Mouse (Mus musculus): Measurements from ENCODE around the gene Ripk3. TPM values are rescaled to one million over a fixed set of nuclear protein-coding genes. Genes with fewer than 3 reads are reported as not detected.

Ripk3 gene
- polyA plus RNA-seq, 1 experiment: 42.1 TPM

DNA sequence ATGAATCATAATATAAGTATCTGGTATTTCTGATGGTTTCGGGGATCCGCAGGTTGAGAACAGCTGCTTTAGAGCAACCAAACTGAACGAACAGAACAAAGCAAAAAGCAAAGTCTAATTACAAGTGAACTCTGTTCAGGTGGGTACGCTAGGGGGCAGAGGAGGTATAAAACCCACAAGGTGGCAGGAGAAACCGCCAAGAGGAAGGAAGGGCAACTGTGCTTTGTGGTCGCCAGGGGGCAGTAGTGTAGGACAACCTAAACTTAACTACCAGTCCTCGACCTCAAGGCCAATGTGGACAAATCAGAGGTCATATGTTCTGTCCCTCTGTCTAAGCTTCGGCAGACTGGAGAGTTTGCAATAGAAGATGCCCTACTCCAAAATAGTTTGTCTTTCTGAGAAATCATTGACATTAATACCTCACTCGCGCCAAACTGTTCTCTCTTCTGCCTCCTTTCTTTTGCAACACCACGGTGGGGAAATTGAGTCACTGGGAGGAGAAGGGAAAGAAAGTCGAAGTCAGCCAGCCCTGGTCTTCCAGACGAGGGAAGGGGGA, 33.8 kb upstream of the Ripk3 start:
- WGBS: 2% methylated on average over 13 of the region's 13 CpGs
- Histone ChIP-seq H3K4me1 (ENCODE audit: control insufficient read depth, insufficient read depth, insufficient read length, low read length) (peaks cover 5% of the 10 kb centered on the region), H3K4me3 (ENCODE audit: low read depth, low read length) (peak overlapping the region; percentile 63)

DNA sequence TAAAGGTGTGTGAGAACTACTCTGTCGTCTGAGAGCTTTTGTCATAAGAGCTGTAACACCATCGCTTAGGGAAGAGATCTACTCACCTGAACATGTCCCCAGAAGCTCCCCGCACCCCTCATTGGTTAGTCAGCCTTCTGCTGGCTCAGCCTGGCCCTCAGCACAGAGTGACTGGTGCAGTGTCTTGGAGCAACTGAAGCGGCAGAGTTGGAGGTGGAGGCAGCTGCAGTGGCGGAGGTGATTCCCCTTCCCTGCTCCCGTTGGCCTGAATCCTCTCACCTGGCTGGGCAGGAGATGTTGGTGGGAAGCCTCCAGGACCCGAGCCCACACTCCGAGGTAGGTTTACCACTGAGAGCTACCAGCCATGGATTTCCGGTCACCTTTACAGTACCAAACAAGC, 31.9 kb upstream of the Ripk3 start:
- Histone ChIP-seq H3K4me1 (ENCODE audit: control insufficient read depth, insufficient read depth, insufficient read length, low read length) (peaks cover 6% of the 10 kb centered on the region), H3K36me3 (ENCODE audit: control insufficient read depth, insufficient read depth, low read length) (no peaks in the 10 kb centered on the region), H3K4me3 (ENCODE audit: low read depth, low read length) (no peak overlapping the region), H3K27me3 (ENCODE audit: control insufficient read depth, insufficient read depth, low read length) (peaks cover 24% of the 10 kb centered on the region), H3K27ac (ENCODE audit: insufficient read depth, low read depth, low read length) (no peak overlapping the region)
- TF ChIP-seq CTCF (IDR thresholded peaks at IDR 0.05; ENCODE audit: extremely low read depth, insufficient read length, insufficient replicate concordance, low read depth, low read length) (no peak), POLR2A (IDR thresholded peaks at IDR 0.05; ENCODE audit: low read depth, low read length) (no peak)
- WGBS: 83% methylated on average over 9 of the region's 9 CpGs

More for the DNA sequence above, 33.8 kb upstream of the Ripk3 start:
- peaks cover 28% of the 10 kb centered on the region for H3K27me3 ChIP-seq (ENCODE audit: control insufficient read depth, insufficient read depth, low read length)
- H3K36me3 ChIP-seq (ENCODE audit: control insufficient read depth, insufficient read depth, low read length): no peaks in the 10 kb centered on the region
- H3K27ac ChIP-seq (ENCODE audit: insufficient read depth, low read depth, low read length): peak overlapping the region; percentile 41; the same call in 1 of the 2 replicates
- TF ChIP-seq POLR2A (IDR thresholded peaks at IDR 0.05; ENCODE audit: low read depth, low read length): no peak
- TF ChIP-seq CTCF (IDR thresholded peaks at IDR 0.05; ENCODE audit: extremely low read depth, insufficient read length, insufficient replicate concordance, low read depth, low read length): peak; percentile 94; the same call in 1 of the 2 replicates

DNA sequence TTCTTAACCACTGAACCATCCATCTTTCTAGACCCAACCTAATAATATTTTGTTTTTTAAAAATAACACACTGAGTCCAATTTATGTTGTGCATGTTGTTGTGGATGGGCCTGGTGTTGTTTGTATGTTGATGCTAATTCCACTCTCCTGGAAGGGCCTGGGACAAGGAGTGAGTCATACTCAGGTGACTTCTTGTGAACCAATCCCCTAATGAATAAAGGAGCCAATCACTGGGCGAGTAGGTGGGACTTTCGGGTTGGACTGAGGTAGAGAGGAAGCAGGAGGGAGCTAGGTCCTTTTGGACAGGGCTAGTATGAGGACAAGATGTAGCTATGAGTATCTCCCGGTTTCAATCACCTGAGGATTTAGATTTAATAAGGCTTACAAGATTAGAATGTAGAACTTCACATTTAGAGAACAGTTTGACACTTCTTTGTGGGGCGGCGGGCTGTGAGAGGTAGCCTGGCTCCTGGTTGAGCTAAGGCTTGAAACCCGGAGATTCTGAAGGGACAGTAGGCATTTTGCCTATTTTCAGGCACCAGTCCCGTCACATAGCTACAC, 31.3 kb upstream of the Ripk3 start:
- Histone ChIP-seq H3K36me3 (ENCODE audit: control insufficient read depth, insufficient read depth, low read length) (no peaks in the 10 kb centered on the region), H3K4me3 (ENCODE audit: low read depth, low read length) (no peak overlapping the region), H3K27me3 (ENCODE audit: control insufficient read depth, insufficient read depth, low read length) (peaks cover 18% of the 10 kb centered on the region), H3K4me1 (ENCODE audit: control insufficient read depth, insufficient read depth, insufficient read length, low read length) (peaks cover 9% of the 10 kb centered on the region), H3K27ac (ENCODE audit: insufficient read depth, low read depth, low read length) (no peak overlapping the region)
- TF ChIP-seq POLR2A (IDR thresholded peaks at IDR 0.05; ENCODE audit: low read depth, low read length) (no peak), CTCF (IDR thresholded peaks at IDR 0.05; ENCODE audit: extremely low read depth, insufficient read length, insufficient replicate concordance, low read depth, low read length) (no peak)
- 79% methylated on average over 7 of the region's 7 CpGs for WGBS

GRCm38 (mm10) chr14:55815310-55815751, 26.7 kb upstream of the Ripk3 start:
- peaks cover 4% of the 10 kb centered on the region; the same call in 1 of the 2 replicates for H3K4me1 ChIP-seq (ENCODE audit: control insufficient read depth, insufficient read depth, insufficient read length, low read length)
- TF ChIP-seq POLR2A (IDR thresholded peaks at IDR 0.05; ENCODE audit: low read depth, low read length): no peak
- TF ChIP-seq CTCF (IDR thresholded peaks at IDR 0.05; ENCODE audit: extremely low read depth, insufficient read length, insufficient replicate concordance, low read depth, low read length): no peak
- H3K4me3 ChIP-seq (ENCODE audit: low read depth, low read length): peak overlapping the region; percentile 68
- no peaks in the 10 kb centered on the region for H3K36me3 ChIP-seq (ENCODE audit: control insufficient read depth, insufficient read depth, low read length)
- H3K27ac ChIP-seq (ENCODE audit: insufficient read depth, low read depth, low read length): peak overlapping the region; percentile 66
- H3K27me3 ChIP-seq (ENCODE audit: control insufficient read depth, insufficient read depth, low read length): no peaks in the 10 kb centered on the region
- WGBS: 11% methylated on average over 17 of the region's 17 CpGs

GRCm38 (mm10) chr14:55814885-55815284, 26.2 kb upstream of the Ripk3 start:
- Histone ChIP-seq H3K36me3 (ENCODE audit: control insufficient read depth, insufficient read depth, low read length) (no peaks in the 10 kb centered on the region), H3K4me3 (ENCODE audit: low read depth, low read length) (peak overlapping the region; percentile 68), H3K27me3 (ENCODE audit: control insufficient read depth, insufficient read depth, low read length) (no peaks in the 10 kb centered on the region), H3K27ac (ENCODE audit: insufficient read depth, low read depth, low read length) (peak overlapping the region; percentile 66), H3K4me1 (ENCODE audit: control insufficient read depth, insufficient read depth, insufficient read length, low read length) (peaks cover 4% of the 10 kb centered on the region; the same call in 1 of the 2 replicates)
- TF ChIP-seq CTCF (IDR thresholded peaks at IDR 0.05; ENCODE audit: extremely low read depth, insufficient read length, insufficient replicate concordance, low read depth, low read length) (no peak), POLR2A (IDR thresholded peaks at IDR 0.05; ENCODE audit: low read depth, low read length) (no peak)
- WGBS: 17% methylated on average over 16 of the region's 16 CpGs

DNA sequence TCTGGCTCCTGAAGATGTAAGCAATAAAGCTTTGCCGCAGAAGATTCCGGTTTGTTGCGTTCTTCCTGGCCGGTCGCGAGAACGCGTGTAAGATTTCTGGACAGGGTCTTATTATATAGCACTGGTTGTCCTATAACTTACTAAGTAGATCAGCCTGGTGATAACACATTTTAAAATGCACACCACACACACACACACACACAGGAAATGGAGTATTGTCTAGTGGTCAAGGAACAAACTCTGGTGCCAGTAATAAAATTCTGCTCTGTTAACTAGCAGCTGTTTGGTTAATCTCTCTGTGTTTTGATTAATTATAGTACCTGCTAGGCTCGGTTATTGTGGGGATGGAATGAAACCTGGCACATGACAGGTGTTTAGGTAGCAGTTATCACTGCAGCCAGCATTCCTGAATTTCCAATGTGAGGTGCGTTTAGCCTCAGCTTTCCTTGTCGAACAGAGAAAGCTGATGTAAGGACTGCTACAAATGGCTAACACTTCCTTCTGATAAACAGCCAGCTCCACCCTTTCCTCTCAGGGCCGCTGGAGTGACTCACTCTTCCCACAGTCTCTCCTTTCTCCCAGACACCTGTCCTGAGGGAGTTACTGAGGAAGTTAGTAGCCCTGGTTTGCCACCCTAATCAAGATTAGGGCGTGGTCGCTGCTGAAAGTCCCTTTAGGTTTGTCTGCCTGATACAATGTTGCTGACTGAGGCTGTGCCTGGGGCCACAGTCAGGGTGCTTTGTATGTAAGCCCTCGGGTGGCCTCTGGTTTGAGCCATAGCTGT, 6.9 kb upstream of the Ripk3 start:
- Histone ChIP-seq H3K36me3 (ENCODE audit: control insufficient read depth, insufficient read depth, low read length) (no peaks in the 10 kb centered on the region), H3K4me3 (ENCODE audit: low read depth, low read length) (no peak overlapping the region), H3K27ac (ENCODE audit: insufficient read depth, low read depth, low read length) (peak overlapping the region; percentile 88), H3K27me3 (ENCODE audit: control insufficient read depth, insufficient read depth, low read length) (no peaks in the 10 kb centered on the region), H3K4me1 (ENCODE audit: control insufficient read depth, insufficient read depth, insufficient read length, low read length) (peaks cover 8% of the 10 kb centered on the region; the same call in 1 of the 2 replicates)
- 25% methylated on average over 15 of the region's 15 CpGs for WGBS
- TF ChIP-seq CTCF (IDR thresholded peaks at IDR 0.05; ENCODE audit: extremely low read depth, insufficient read length, insufficient replicate concordance, low read depth, low read length): no peak
- TF ChIP-seq POLR2A (IDR thresholded peaks at IDR 0.05; ENCODE audit: low read depth, low read length): peak; percentile 32; the same call in 1 of the 2 replicates

- Histone ChIP-seq H3K36me3 (ENCODE audit: control insufficient read depth, insufficient read depth, low read length) (no peaks in the 10 kb centered on the region), H3K27me3 (ENCODE audit: control insufficient read depth, insufficient read depth, low read length) (no peaks in the 10 kb centered on the region), H3K27ac (ENCODE audit: insufficient read depth, low read depth, low read length) (no peak overlapping the region), H3K4me1 (ENCODE audit: control insufficient read depth, insufficient read depth, insufficient read length, low read length) (peaks cover 8% of the 10 kb centered on the region; the same call in 1 of the 2 replicates), H3K4me3 (ENCODE audit: low read depth, low read length) (no peak overlapping the region)
- WGBS: 72% methylated on average over 2 of the region's 2 CpGs
- TF ChIP-seq CTCF (IDR thresholded peaks at IDR 0.05; ENCODE audit: extremely low read depth, insufficient read length, insufficient replicate concordance, low read depth, low read length) (no peak), POLR2A (IDR thresholded peaks at IDR 0.05; ENCODE audit: low read depth, low read length) (no peak)
Observed at GRCm38 (mm10) chr14:55793946-55794345, 5.3 kb upstream of the Ripk3 start.
